Mouse (Mus musculus) heart, embryonic 13.5 days (tissue): ENCODE data around the gene Slc16a1. TPM values are rescaled to one million over a fixed set of nuclear protein-coding genes. Genes with fewer than 3 reads are reported as not detected.

ENCODE experiments used
- ATAC-seq: fragments of 200-750 bp; cut with Nextera tagmentation; 2 replicates; pipeline ENCODE4 v1.8.0; 2017; ENCODE audit warnings: moderate TSS enrichment; ENCODE audit not compliant: insufficient number of reproducible peaks, low FRiP score, low TSS enrichment; ENCODE audit errors: extremely low read depth
- H3K27ac ChIP-seq: fragments of 300-500 bp; sonication (generic); replicated peaks from 2 replicates; pipeline ENCODE4 v1.5.1; 2015; ENCODE audit warnings: moderate library complexity, mild to moderate bottlenecking, inconsistent platforms
- H3K27me3 ChIP-seq: fragments of 300-500 bp; sonication (generic); replicated peaks from 2 replicates; pipeline ENCODE4 v1.6.1; 2015; ENCODE audit warnings: mild to moderate bottlenecking, inconsistent platforms
- H3K36me3 ChIP-seq: fragments of 300-500 bp; sonication (generic); 2 replicates; pipeline ENCODE4 v1.6.1; 2015; ENCODE audit warnings: mild to moderate bottlenecking, inconsistent platforms
- H3K4me1 ChIP-seq: fragments of 300-500 bp; sonication (generic); 2 replicates; pipeline ENCODE4 v1.6.1; 2015; ENCODE audit warnings: inconsistent platforms
- H3K4me2 ChIP-seq: fragments of 300-500 bp; sonication (generic); 2 replicates; pipeline ENCODE4 v1.6.1; 2015; ENCODE audit warnings: inconsistent platforms, mild to moderate bottlenecking, moderate library complexity
- H3K4me3 ChIP-seq: fragments of 300-500 bp; sonication (generic); 2 replicates; pipeline ENCODE4 v1.5.1; 2015; ENCODE audit warnings: moderate library complexity, mild to moderate bottlenecking, inconsistent platforms
- H3K9ac ChIP-seq: fragments of 300-500 bp; sonication (generic); 2 replicates; pipeline ENCODE4 v1.6.1; 2015; ENCODE audit warnings: inconsistent platforms, mild to moderate bottlenecking, moderate library complexity
- H3K9me3 ChIP-seq: fragments of 300-500 bp; sonication (generic); 2 replicates; pipeline ENCODE4 v1.6.1; 2016; ENCODE audit warnings: inconsistent platforms
- WGBS: fragments of 180-500 bp; shearing (Covaris S2); methylation state at CpG from one replicate; pipeline ENCODE4 v1.1.7; 2015; ENCODE audit warnings: mixed read lengths; 5-methylcytosine and 5-hydroxymethylcytosine counted together
- polyA plus RNA-seq: library from polyadenylated mRNA; unstranded; fragments of >200 nt; fragmentation: Nextera tagmentation; extraction: Ambion mirVana; gene quantifications from 2 replicates; pipeline ENCODE4 v1.2.1, GENCODE M21; 2015

Slc16a1 gene
- polyA plus RNA-seq, 1 experiment from 2014 or later: 65.4 TPM

- Histone ChIP-seq H3K4me2 (no peak overlapping the region), H3K27ac (no peak overlapping the region), H3K4me1 (peaks cover 43% of the 10 kb centered on the region), H3K4me3 (no peak overlapping the region), H3K9me3 (no peaks in the 10 kb centered on the region), H3K36me3 (no peaks in the 10 kb centered on the region), H3K9ac (no peak overlapping the region), H3K27me3 (no peaks in the 10 kb centered on the region)
- ATAC-seq: no peak
- WGBS: 71% methylated on average over 1 of the region's 1 CpGs
Measured at GRCm38 (mm10) chr3:104614081-104614480, 24.4 kb upstream of the Slc16a1 start.

- H3K4me1 ChIP-seq: peaks cover 33% of the 10 kb centered on the region
- H3K4me2 ChIP-seq: no peak overlapping the region
- H3K4me3 ChIP-seq: no peak overlapping the region
Measured at GRCm38 (mm10) chr3:104615216-104615615, 23.3 kb upstream of the Slc16a1 start.

GRCm38 (mm10) chr3:104616155-104616554 is 22.3 kb upstream of the Slc16a1 start:
- Histone ChIP-seq H3K36me3 (no peaks in the 10 kb centered on the region), H3K4me1 (peaks cover 27% of the 10 kb centered on the region), H3K27ac (no peak overlapping the region), H3K4me2 (no peak overlapping the region), H3K4me3 (no peak overlapping the region), H3K9ac (peak overlapping the region; percentile 26; the same call in 1 of the 2 replicates), H3K27me3 (no peaks in the 10 kb centered on the region), H3K9me3 (no peaks in the 10 kb centered on the region)
- no peak for ATAC-seq
- WGBS: 51% methylated on average over 8 of the region's 8 CpGs

More at GRCm38 (mm10) chr3:104615216-104615615, 23.3 kb upstream of the Slc16a1 start:
- Histone ChIP-seq H3K27me3 (no peaks in the 10 kb centered on the region), H3K9me3 (no peaks in the 10 kb centered on the region), H3K9ac (no peak overlapping the region), H3K27ac (no peak overlapping the region), H3K36me3 (no peaks in the 10 kb centered on the region)
- no peak for ATAC-seq
- 72% methylated on average over 2 of the region's 2 CpGs for WGBS

- H3K4me1 ChIP-seq: 0 out of 2 replicates have a peak, but pooled peaks cover 3% of the 10 kb centered on the region
- no peak overlapping the region for H3K4me3 ChIP-seq
- WGBS: 53% methylated on average over 1 of the region's 1 CpGs
- no peak overlapping the region for H3K4me2 ChIP-seq
- no peak overlapping the region for H3K9ac ChIP-seq
- H3K36me3 ChIP-seq: no peaks in the 10 kb centered on the region
- H3K9me3 ChIP-seq: no peaks in the 10 kb centered on the region
- H3K27ac ChIP-seq: no peak overlapping the region
- no peaks in the 10 kb centered on the region for H3K27me3 ChIP-seq
- ATAC-seq: no peak
Measured at GRCm38 (mm10) chr3:104621841-104622240, 16.6 kb upstream of the Slc16a1 start.

GRCm38 (mm10) chr3:104629810-104630209 is 8.7 kb upstream of the Slc16a1 start:
- H3K4me1 ChIP-seq: peaks cover 5% of the 10 kb centered on the region; the same call in 1 of the 2 replicates
- ATAC-seq: no peak
- no peak overlapping the region for H3K4me3 ChIP-seq
- H3K9ac ChIP-seq: no peak overlapping the region
- no peak overlapping the region for H3K4me2 ChIP-seq
- no peaks in the 10 kb centered on the region for H3K36me3 ChIP-seq
- no peaks in the 10 kb centered on the region for H3K9me3 ChIP-seq
- H3K27ac ChIP-seq: no peak overlapping the region
- H3K27me3 ChIP-seq: no peaks in the 10 kb centered on the region
- 55% methylated on average over 2 of the region's 2 CpGs for WGBS

GRCm38 (mm10) chr3:104630941-104631340 is 7.5 kb upstream of the Slc16a1 start:
- Histone ChIP-seq H3K27ac (no peak overlapping the region), H3K36me3 (no peaks in the 10 kb centered on the region), H3K9ac (no peak overlapping the region), H3K9me3 (no peaks in the 10 kb centered on the region), H3K4me2 (no peak overlapping the region), H3K27me3 (no peaks in the 10 kb centered on the region), H3K4me3 (no peak overlapping the region), H3K4me1 (peaks cover 5% of the 10 kb centered on the region; the same call in 1 of the 2 replicates)
- no peak for ATAC-seq
- WGBS: 83% methylated on average over 2 of the region's 2 CpGs

GRCm38 (mm10) chr3:104632560-104633162 is 5.8 kb upstream of the Slc16a1 start:
- H3K4me2 ChIP-seq: no peak overlapping the region
- no peaks in the 10 kb centered on the region for H3K9me3 ChIP-seq
- H3K27ac ChIP-seq: 0 out of 2 replicates have a peak overlapping the region, but pooled peaks have one; percentile 12
- no peak overlapping the region for H3K4me3 ChIP-seq
- 56% methylated on average over 4 of the region's 4 CpGs for WGBS
- no peak for ATAC-seq
- no peaks in the 10 kb centered on the region for H3K36me3 ChIP-seq
- peaks cover 18% of the 10 kb centered on the region for H3K4me1 ChIP-seq
- no peak overlapping the region for H3K9ac ChIP-seq
- no peaks in the 10 kb centered on the region for H3K27me3 ChIP-seq

GRCm38 (mm10) chr3:104636491-104636890 is 2.0 kb upstream of the Slc16a1 start:
- H3K36me3 ChIP-seq: no peaks in the 10 kb centered on the region
- no peaks in the 10 kb centered on the region for H3K9me3 ChIP-seq
- ATAC-seq: no peak
- no peak overlapping the region for H3K27ac ChIP-seq
- WGBS: 73% methylated on average over 2 of the region's 2 CpGs
- H3K4me3 ChIP-seq: no peak overlapping the region
- H3K27me3 ChIP-seq: no peaks in the 10 kb centered on the region
- peaks cover 33% of the 10 kb centered on the region for H3K4me1 ChIP-seq
- H3K9ac ChIP-seq: no peak overlapping the region
- H3K4me2 ChIP-seq: peak overlapping the region; percentile 71; the same call in 1 of the 2 replicates

GRCm38 (mm10) chr3:104637427-104638402 is 753 bp upstream of the Slc16a1 start:
- Histone ChIP-seq H3K4me2 (peak overlapping the region; percentile 71), H3K27ac (peak overlapping the region; percentile 92), H3K36me3 (no peaks in the 10 kb centered on the region), H3K27me3 (no peaks in the 10 kb centered on the region), H3K4me1 (peaks cover 40% of the 10 kb centered on the region), H3K9ac (peak overlapping the region; percentile 99), H3K4me3 (peak overlapping the region; percentile 94), H3K9me3 (no peaks in the 10 kb centered on the region)
- 10% methylated on average over 38 of the region's 38 CpGs for WGBS
- ATAC-seq: no peak

- peaks cover 49% of the 10 kb centered on the region for H3K4me1 ChIP-seq
- peak overlapping the region; percentile 94 for H3K4me3 ChIP-seq
- H3K27ac ChIP-seq: peak overlapping the region; percentile 92
- H3K36me3 ChIP-seq: no peaks in the 10 kb centered on the region
- H3K27me3 ChIP-seq: no peaks in the 10 kb centered on the region
- ATAC-seq: peak; percentile 62
- peak overlapping the region; percentile 99 for H3K9ac ChIP-seq
- H3K9me3 ChIP-seq: no peaks in the 10 kb centered on the region
- under 1% methylated on average over 58 of the region's 58 CpGs for WGBS
- peak overlapping the region; percentile 71 for H3K4me2 ChIP-seq
Measured at GRCm38 (mm10) chr3:104638932-104639748, 672 bp downstream of the Slc16a1 start.
